In the genomic region with DNA sequence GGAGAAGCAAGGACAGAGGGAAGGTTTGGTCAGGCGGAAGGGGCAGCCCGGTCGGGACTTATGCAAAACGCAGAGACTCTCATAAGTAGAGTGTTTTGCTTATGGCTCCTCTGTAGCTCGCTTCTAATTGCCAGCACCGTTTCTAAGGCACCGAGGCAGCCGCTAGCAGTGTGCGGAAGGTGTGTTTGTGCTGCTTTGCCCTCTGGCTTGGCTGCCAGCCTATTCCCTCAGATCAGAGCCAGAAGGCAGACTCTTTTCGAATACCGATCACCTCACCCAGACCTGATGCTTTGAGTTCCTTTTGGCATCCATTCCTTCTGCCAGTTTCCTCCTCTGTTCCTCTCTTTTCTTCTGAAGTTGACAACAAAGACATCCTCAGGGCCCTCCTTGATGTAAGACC, we compare ENCODE assay signal across 13 mouse cellular contexts.
DNase-seq lines count a peak whose midpoint lies in the region; ATAC-seq and TF ChIP-seq lines count a peak whose summit lies in the region.
"Had no signal": no experiment of that assay in that cellular context is flagged by ENCODE, and none has a peak within 500 bp of the region (broad histone marks: within the 10 kb centered on the region; RNA-seq: fewer than 3 reads in every experiment).

No protein-coding gene starts in this region.

- H3K9ac ChIP-seq in hindbrain, embryonic 15.5 days: no peak overlapping the region
- H3K9ac ChIP-seq in midbrain, embryonic 16.5 days (ENCODE audit: low read depth, low read length): no peak overlapping the region
- H3K9ac ChIP-seq in liver, embryonic 11.5 days (ENCODE audit: low read depth, low read length): no peak overlapping the region
- H3K9ac ChIP-seq: embryonic facial prominence, embryonic 13.5 days; lung, embryonic 15.5 days had no signal

- H3K4me1 ChIP-seq in hindbrain, embryonic 15.5 days (replicated peaks): no peaks in the 10 kb centered on the region
- H3K4me1 ChIP-seq in hindbrain, embryonic 10.5 days (replicated peaks): peaks cover 17% of the 10 kb centered on the region
- H3K4me1 ChIP-seq in midbrain, embryonic 16.5 days (ENCODE audit: control insufficient read depth, insufficient read depth, low read length): peaks cover 8% of the 10 kb centered on the region; the same call in 1 of the 2 replicates
- no peaks in the 10 kb centered on the region for H3K4me1 ChIP-seq in liver, embryonic 11.5 days (replicated peaks; ENCODE audit: control insufficient read depth, insufficient read depth, low read length)
- H3K4me1 ChIP-seq: lung, embryonic 15.5 days had no signal

- TF ChIP-seq POLR2A in brain, embryonic 14.5 days (IDR thresholded peaks at IDR 0.05; ENCODE audit: borderline replicate concordance, extremely low read depth, insufficient read depth, insufficient read length, poor library complexity, severe bottlenecking): no peak

- no peak overlapping the region for H3K4me2 ChIP-seq in hindbrain, embryonic 15.5 days
- no peak overlapping the region for H3K4me2 ChIP-seq in midbrain, embryonic 16.5 days (ENCODE audit: low read length)
- no peak overlapping the region for H3K4me2 ChIP-seq in liver, embryonic 11.5 days
- H3K4me2 ChIP-seq: embryonic facial prominence, embryonic 13.5 days; lung, embryonic 15.5 days had no signal

- ATAC-seq in hindbrain, embryonic 15.5 days (ENCODE audit: low FRiP score, low read depth): peak; percentile 72; the same call in 1 of the 2 replicates
- ATAC-seq in midbrain, embryonic 16.5 days: peak; percentile 83
- no peak for ATAC-seq in liver, embryonic 11.5 days (replicated peaks; ENCODE audit: low FRiP score)
- ATAC-seq: activated CD4-positive, CD25-positive, alpha-beta regulatory T cell, adult 4 months had no signal

- H3K27me3 ChIP-seq in hindbrain, embryonic 15.5 days: no peaks in the 10 kb centered on the region
- H3K27me3 ChIP-seq in hindbrain, embryonic 10.5 days (ENCODE audit: insufficient read depth, poor library complexity, severe bottlenecking): no peaks in the 10 kb centered on the region
- no peaks in the 10 kb centered on the region for H3K27me3 ChIP-seq in midbrain, embryonic 16.5 days (ENCODE audit: control insufficient read depth, insufficient read depth, low read depth, low read length)
- H3K27me3 ChIP-seq in liver, embryonic 11.5 days (replicated peaks; ENCODE audit: control insufficient read depth, insufficient read depth, low read length): no peaks in the 10 kb centered on the region
- H3K27me3 ChIP-seq: embryonic facial prominence, embryonic 13.5 days; lung, embryonic 15.5 days had no signal

- WGBS in hindbrain, embryonic 15.5 days: 41% methylated on average over 11 of the region's 11 CpGs
- 79% methylated on average over 11 of the region's 11 CpGs for WGBS in hindbrain, embryonic 10.5 days
- 42% methylated on average over 11 of the region's 11 CpGs for WGBS in midbrain, embryonic 16.5 days
- WGBS in liver, embryonic 11.5 days: 73% methylated on average over 11 of the region's 11 CpGs

- no peak for TF ChIP-seq CTCF in brain, embryonic 14.5 days (IDR thresholded peaks at IDR 0.05; ENCODE audit: borderline replicate concordance, extremely low read depth, insufficient read depth, insufficient read length)

- H3K36me3 ChIP-seq in hindbrain, embryonic 15.5 days: no peaks in the 10 kb centered on the region
- no peaks in the 10 kb centered on the region for H3K36me3 ChIP-seq in hindbrain, embryonic 10.5 days
- H3K36me3 ChIP-seq in midbrain, embryonic 16.5 days (ENCODE audit: control insufficient read depth, insufficient read depth, low read length): no peaks in the 10 kb centered on the region
- H3K36me3 ChIP-seq in liver, embryonic 11.5 days (ENCODE audit: control insufficient read depth, insufficient read depth, low read length): no peaks in the 10 kb centered on the region
- H3K36me3 ChIP-seq: embryonic facial prominence, embryonic 13.5 days; G1E; lung, embryonic 15.5 days had no signal

- H3K9me3 ChIP-seq in hindbrain, embryonic 15.5 days: no peaks in the 10 kb centered on the region
- H3K9me3 ChIP-seq in hindbrain, embryonic 10.5 days: no peaks in the 10 kb centered on the region
- H3K9me3 ChIP-seq in midbrain, embryonic 16.5 days (replicated peaks; ENCODE audit: control insufficient read depth, low read length, poor library complexity, severe bottlenecking): no peaks in the 10 kb centered on the region
- no peaks in the 10 kb centered on the region for H3K9me3 ChIP-seq in liver, embryonic 11.5 days (ENCODE audit: control insufficient read depth, low read length)
- H3K9me3 ChIP-seq: embryonic facial prominence, embryonic 13.5 days; G1E; lung, embryonic 15.5 days had no signal

- H3K4me3 ChIP-seq in hindbrain, embryonic 15.5 days: no peak overlapping the region
- H3K4me3 ChIP-seq in hindbrain, embryonic 10.5 days: no peak overlapping the region
- no peak overlapping the region for H3K4me3 ChIP-seq in midbrain, embryonic 16.5 days (ENCODE audit: low read depth, low read length)
- no peak overlapping the region for H3K4me3 ChIP-seq in liver, embryonic 11.5 days (ENCODE audit: low read depth, low read length)
- H3K4me3 ChIP-seq: embryonic facial prominence, embryonic 13.5 days; lung, embryonic 15.5 days had no signal

- H3K27ac ChIP-seq in hindbrain, embryonic 15.5 days (replicated peaks): peak overlapping the region; percentile 36; the same call in 1 of the 2 replicates
- no peak overlapping the region for H3K27ac ChIP-seq in hindbrain, embryonic 10.5 days
- H3K27ac ChIP-seq in midbrain, embryonic 16.5 days (ENCODE audit: low read length): peak overlapping the region; percentile 19; the same call in 1 of the 2 replicates
- H3K27ac ChIP-seq in liver, embryonic 11.5 days (ENCODE audit: low read depth, low read length): no peak overlapping the region
- H3K27ac ChIP-seq: embryonic facial prominence, embryonic 13.5 days; lung, embryonic 15.5 days had no signal

- DNase-seq in adrenal gland, postnatal 10 days: peak; percentile 12
- no peak for DNase-seq in adrenal gland, adult 18-20 months (ENCODE audit: low spot score in 2 of 2)
- DNase-seq in hindbrain, embryonic 10.5 days (ENCODE audit: low spot score): no peak
- peak; percentile 90 for DNase-seq in brain, embryonic 14.5 days (ENCODE audit: low read depth)
- no peak for DNase-seq in spleen, adult 18-20 months
- DNase-seq in liver, embryonic 11.5 days (ENCODE audit: low spot score): no peak
- DNase-seq: thymus, adult 2 months had no signal

Comparison
In these comparisons a context has a peak if more than half of its experiments do, and no peak if none do; other contexts are left out.
1. DNase-seq: peak in adrenal gland, postnatal 10 days (single experiment) and brain, embryonic 14.5 days (single experiment); none in adrenal gland, adult 18-20 months (0 of 2), hindbrain, embryonic 10.5 days (single experiment), spleen, adult 18-20 months (0 of 2) and liver, embryonic 11.5 days (single experiment).
2. H3K27ac ChIP-seq: peak in hindbrain, embryonic 15.5 days (single experiment) and midbrain, embryonic 16.5 days (single experiment); none in hindbrain, embryonic 10.5 days (single experiment) and liver, embryonic 11.5 days (single experiment).